Mouse (Mus musculus) 3T3-L1 (cell line): ENCODE results near the gene Olfr736.

ENCODE experiments used
- DNase-seq: peaks from one replicate; pipeline ENCODE4 v3.0.0-alpha.2; 2015; ENCODE audit warnings: low read depth, low spot score

Olfr736 gene

GRCm38 (mm10) chr14:50380863-50381262, at the start of gene Olfr736:
Olfr736 (plus strand) TSS chr14:50381163.
- DNase-seq: no peak

DNA sequence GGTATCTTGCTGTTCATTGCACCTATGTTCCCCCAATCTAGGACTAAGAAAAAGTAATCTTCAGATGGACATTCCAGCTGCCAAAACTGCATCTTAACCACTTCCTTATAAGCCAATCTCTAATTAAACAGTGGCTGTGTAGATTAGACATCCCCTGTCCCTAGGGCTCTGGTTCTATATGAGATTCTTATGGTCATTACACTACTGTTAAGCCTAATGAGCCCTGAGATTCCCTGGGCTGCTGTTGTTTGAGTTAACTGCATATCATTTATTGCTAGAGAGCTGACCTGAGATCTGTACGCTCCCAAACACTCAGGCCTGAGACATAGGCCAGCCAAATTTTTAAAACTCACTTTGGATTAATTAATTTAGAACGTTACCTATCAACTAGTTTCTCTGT, 32.2 kb upstream of the Olfr736 start, which contains the start of gene Olfr735:
Olfr735 (minus strand) TSS at position 77 of the 400 bp plus-strand sequence.
- DNase-seq: no peak

- DNase-seq: peak; percentile 19
These were observed 28.5 kb upstream of the Olfr736 start for GRCm38 (mm10) chr14:50352438-50352837.

DNA sequence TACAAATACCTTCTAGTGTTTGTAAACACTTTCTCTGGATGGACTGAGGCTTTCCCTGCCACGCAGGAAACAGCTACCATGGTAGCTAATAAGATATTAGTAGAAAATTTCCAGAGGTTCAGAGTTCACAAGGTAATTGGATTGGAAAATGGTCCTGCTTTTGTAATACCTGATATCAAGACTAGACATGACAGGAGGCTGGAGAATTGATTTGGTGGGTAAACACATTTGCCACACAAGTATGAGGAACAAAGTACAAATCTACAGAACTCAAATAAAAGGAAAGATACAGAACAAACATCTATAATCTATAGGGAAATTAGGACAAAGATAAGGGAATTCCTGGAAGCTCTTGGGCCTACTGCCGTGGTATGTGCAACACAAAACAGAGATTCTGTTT, 24.2 kb upstream of the Olfr736 start:
- no peak for DNase-seq

GRCm38 (mm10) chr14:50357593-50357992, 23.4 kb upstream of the Olfr736 start, which contains the start of gene Tlr11:
Tlr11 (plus strand) TSS chr14:50357914.
- no peak for DNase-seq

DNA sequence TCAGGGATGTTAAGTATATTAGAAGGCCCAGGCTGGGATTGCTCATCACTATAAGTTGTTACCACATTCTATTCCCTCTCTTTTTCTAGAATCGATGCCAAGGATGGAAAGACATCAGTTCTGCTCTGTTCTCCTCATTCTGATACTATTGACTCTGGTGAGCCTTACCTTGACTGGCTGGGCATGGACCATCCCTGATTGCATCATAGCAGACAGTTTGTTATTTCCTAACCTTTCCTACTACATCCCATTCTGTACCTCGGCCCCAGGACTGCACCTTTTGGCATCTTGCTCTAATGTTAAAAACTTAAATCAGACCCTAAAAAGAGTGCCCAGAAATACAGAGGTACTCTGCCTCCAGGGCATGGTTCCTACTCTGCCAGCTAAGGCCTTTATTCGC, 20.5 kb upstream of the Olfr736 start:
- DNase-seq: no peak

GRCm38 (mm10) chr14:50363561-50363960, 17.4 kb upstream of the Olfr736 start:
- no peak for DNase-seq

DNA sequence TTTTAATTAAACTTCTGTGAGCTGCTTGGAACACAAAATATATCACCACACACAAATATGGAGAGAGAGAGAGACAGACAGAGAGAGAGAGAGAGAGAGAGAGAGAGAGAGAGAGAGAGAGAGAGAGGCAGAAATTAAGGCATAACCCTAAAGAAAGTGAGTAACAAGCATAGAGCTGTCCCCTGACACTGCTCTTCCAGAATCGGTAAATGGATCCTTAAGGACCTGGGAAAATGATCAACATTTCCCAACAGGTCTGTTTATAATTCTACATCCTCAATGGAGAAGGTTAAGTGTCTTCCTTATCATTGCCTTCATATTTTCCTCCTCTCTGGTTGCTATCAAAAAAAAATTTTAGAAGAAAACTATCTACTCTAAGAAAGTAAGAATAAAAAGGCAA, 26.3 kb downstream of the Olfr736 start, which contains the start of gene Olfr738:
Olfr738 (plus strand) TSS at position 301 of the 400 bp plus-strand sequence.
- no peak for DNase-seq

DNA sequence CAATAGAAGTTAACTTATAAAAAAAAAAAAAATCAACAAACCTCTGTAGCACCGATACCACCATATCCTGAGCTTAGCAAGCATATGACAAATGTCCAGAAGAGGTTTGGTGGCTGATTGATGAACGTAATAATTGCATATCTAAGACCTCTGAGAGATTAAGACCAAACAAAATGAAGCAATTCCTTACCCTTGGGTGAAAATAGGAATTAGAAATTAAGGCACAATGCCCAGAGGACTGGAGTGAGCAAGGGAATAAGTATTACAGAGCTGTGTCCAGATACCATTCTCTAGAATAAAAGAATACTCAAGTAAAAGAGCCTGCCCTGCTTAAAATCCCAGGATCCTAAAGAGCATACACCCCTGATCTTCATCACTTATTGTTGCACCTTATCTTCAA, 37.4 kb downstream of the Olfr736 start, which contains the start of gene Olfr739:
Olfr739 (plus strand) TSS at position 301 of the 400 bp plus-strand sequence.
- no peak for DNase-seq
